Mouse (Mus musculus): ENCODE data around the gene C2cd3. TPM values are rescaled to one million over a fixed set of nuclear protein-coding genes. Genes with fewer than 3 reads are reported as not detected.
A peak's percentile ranks its signal among the peaks of the same experiment; 100 is the strongest.
"Not testable (repeated sequence)": the region's sequence is repeated elsewhere in the genome, so short reads cannot be mapped to it uniquely, and the experiment has no call there.

C2cd3 gene
- total RNA-seq, 2 experiments from 2014 or later, result 6.3 to 9.2 TPM

GRCm38 (mm10) chr7:100470796-100471406 lies 98.9 kb downstream of the C2cd3 start:
- DNase-seq, result no peak

- DNase-seq, result no peak
These were observed 99.4 kb downstream of the C2cd3 start for GRCm38 (mm10) chr7:100471407-100471797.

GRCm38 (mm10) chr7:100472777-100473176 lies 100.7 kb downstream of the C2cd3 start, which contains the start of gene Ucp3:
Gene Ucp3 (plus strand): TSS chr7:100472990.
- DNase-seq, result peak; percentile 52

- DNase-seq, result no peak
These were observed 101.9 kb downstream of the C2cd3 start for GRCm38 (mm10) chr7:100473846-100474454.

GRCm38 (mm10) chr7:100474680-100475079 lies 102.6 kb downstream of the C2cd3 start:
- DNase-seq, result peak; percentile 73

- no peak for DNase-seq
These were observed 107.2 kb downstream of the C2cd3 start for GRCm38 (mm10) chr7:100479100-100479822.

GRCm38 (mm10) chr7:100479823-100480164 lies 107.8 kb downstream of the C2cd3 start:
- DNase-seq, result no peak

GRCm38 (mm10) chr7:100480175-100480574 lies 108.1 kb downstream of the C2cd3 start:
- no peak for DNase-seq

GRCm38 (mm10) chr7:100482046-100482445 lies 110.0 kb downstream of the C2cd3 start:
- not testable (repeated sequence) for DNase-seq

- DNase-seq, result no peak
These were observed 112.5 kb downstream of the C2cd3 start for GRCm38 (mm10) chr7:100484493-100484892.

GRCm38 (mm10) chr7:100487301-100487700 lies 115.3 kb downstream of the C2cd3 start:
- DNase-seq, result no peak

- peak; percentile 45 for DNase-seq
These were observed 116.5 kb downstream of the C2cd3 start for GRCm38 (mm10) chr7:100488474-100489048.

GRCm38 (mm10) chr7:100492391-100493116 lies 120.5 kb downstream of the C2cd3 start:
- peak; percentile 43 for DNase-seq

GRCm38 (mm10) chr7:100493117-100493483 lies 121.1 kb downstream of the C2cd3 start, which contains the start of gene Ucp2:
Gene Ucp2 (plus strand): TSS chr7:100493337.
- peak; percentile 79 for DNase-seq

- DNase-seq, result no peak
These were observed 121.7 kb downstream of the C2cd3 start for GRCm38 (mm10) chr7:100493484-100494414.

- no peak for DNase-seq
These were observed 122.4 kb downstream of the C2cd3 start for GRCm38 (mm10) chr7:100494415-100494831.

- DNase-seq, result no peak
These were observed 123.0 kb downstream of the C2cd3 start for GRCm38 (mm10) chr7:100495042-100495441.

- no peak for DNase-seq
These were observed 123.7 kb downstream of the C2cd3 start for GRCm38 (mm10) chr7:100495581-100496251.

GRCm38 (mm10) chr7:100496371-100496770 lies 124.3 kb downstream of the C2cd3 start:
- no peak for DNase-seq

GRCm38 (mm10) chr7:100496791-100497190 lies 124.8 kb downstream of the C2cd3 start:
- DNase-seq, result no peak

- DNase-seq, result no peak
These were observed 125.4 kb downstream of the C2cd3 start for GRCm38 (mm10) chr7:100497402-100497801.

Data from gastrocnemius, postnatal 10 days (tissue).